Mouse (Mus musculus) megakaryocyte progenitor cell, adult 5-6 weeks (primary cell): ENCODE results near the gene Gzmk. TPM values are rescaled to one million over a fixed set of nuclear protein-coding genes. Genes with fewer than 3 reads are reported as not detected.
A peak's percentile ranks its signal among the peaks of the same experiment; 100 is the strongest.

Source experiments
- ATAC-seq: replicated peaks from 2 replicates; pipeline ENCODE4 v1.8.0; 2016; ENCODE audit warnings: mild to moderate bottlenecking, moderate TSS enrichment, inconsistent platforms; ENCODE audit not compliant: poor library complexity
- total RNA-seq, 2 experiments: library from RNA; stranded (forward) in 1 of 2; stranded (reverse) in 1 of 2; fragments of 157-497, 149-512 nt in 1 of 2; fragments of 200-1000 nt in 1 of 2; gene quantifications; 2 replicates each; pipeline versions ENCODE4 v1.2.3 to v1.2.4; 2015 to 2017

The Gzmk gene
- total RNA-seq, 2 experiments from 2014 or later = not detected

DNA sequence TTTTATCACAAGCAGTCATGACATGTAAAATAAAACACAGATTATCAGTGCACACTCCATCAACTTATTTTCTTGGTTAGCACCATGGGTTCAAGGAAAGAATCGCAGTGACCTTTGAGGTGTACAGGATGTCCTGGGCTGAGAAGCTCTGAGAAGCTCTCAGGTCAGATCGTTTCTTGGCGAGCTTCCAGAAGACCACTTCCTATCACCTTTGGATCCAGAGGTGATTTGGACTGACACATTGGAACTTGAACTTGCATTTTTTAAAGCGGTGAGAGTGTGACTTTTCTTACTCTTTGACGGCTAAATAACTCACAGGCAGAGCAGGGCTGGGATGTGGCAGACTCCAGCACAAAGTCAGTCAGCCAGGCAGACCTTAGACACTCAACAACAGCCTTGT is 20.4 kb downstream of the Gzmk start:
- ATAC-seq = no peak

DNA sequence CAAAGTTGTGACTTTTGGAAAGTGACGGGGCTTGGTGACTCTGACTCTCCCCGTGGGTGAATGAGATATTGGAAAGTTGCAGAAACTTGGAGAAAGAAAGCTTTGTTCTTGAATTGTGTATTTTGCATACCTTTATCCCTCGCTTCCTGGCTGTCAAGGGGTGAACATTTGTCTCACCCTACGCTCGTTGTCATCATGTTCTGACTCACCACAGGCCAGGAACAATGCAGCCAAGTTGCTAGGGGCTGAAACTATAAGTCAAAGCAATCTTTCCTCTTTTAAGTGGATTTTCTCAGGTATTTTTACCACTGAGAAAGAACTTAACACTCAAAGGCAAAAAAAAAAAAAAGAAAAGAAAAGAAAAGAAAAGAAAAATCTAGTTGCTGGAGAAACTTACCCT is 22.6 kb downstream of the Gzmk start:
- ATAC-seq = no peak

DNA sequence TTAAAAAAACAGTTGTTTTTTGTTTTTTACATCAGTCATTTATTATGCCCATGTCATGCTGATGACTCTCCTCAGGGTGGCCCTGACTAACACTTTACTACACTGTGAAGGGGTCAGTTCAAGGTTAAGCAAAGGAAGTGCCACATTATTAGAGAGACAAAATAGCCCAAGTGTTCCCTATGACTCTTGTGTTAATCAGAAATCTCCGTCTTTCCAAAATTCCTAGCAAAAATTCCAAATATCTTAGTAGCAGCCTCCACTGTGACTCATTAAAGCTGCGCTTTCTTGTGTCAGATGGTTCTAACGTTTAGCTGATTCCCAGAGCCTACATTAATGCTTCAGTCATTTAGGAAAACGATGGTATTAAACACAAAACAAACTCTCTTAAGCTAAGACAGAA is 23.5 kb downstream of the Gzmk start:
- no peak for ATAC-seq

DNA sequence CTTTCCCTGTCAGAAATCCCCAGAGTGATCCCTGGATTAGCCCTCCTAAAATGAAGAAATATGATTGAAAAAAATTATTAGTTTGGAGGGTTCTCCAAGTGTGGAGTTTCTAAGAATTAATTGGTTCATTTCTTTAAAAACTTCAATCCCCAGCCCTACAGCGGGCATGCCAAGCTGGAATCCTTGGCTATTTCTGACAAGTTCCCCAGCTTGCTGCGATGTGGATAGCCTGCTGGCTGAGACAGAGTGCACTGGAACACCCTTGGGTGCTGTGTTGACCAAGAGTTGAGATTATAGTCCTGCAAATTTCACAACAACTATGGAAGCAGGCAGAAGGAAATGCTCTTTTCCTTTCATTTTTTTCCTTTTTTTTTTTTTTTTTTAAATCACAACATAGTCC is 24.1 kb downstream of the Gzmk start:
- no peak for ATAC-seq

DNA sequence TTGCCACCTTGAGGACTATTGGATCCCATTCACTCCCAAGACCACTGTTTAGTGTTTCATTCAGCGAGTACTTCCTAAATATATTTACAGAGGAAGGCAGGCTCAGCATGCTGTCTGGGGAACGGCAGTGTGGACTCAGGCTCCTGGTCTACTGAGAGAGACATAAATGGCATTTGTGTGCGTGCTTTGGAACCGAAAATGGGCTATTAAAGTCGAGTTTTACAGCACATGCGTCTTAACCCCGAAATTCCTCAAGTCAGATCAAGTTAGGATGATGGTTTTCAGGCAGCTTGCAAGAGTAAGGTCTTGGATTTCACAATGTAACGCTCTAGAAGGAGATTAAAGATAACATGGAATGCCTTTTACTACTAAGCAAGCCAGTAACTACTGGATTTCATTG is 25.0 kb downstream of the Gzmk start:
- ATAC-seq = no peak

DNA sequence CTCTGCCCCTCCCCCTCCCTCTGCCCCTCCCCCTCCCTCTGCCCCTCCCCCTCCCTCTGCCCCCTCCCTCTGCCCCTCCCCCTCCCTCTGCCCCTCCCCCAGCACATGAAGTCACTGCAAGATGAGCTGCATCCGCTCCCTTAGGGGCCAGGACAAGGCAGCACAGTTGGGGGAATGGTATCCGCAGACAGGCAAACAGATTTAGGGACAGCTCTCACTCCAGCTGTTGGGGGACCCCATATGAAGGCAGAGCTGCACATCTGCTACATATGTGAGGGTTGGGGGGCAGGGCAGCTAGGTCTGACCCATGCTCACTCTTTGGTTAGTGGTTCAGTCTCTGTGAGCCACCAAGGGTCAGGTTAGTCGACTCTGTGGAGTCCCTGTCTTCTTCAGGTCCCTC is 26.4 kb downstream of the Gzmk start:
- no peak for ATAC-seq

DNA sequence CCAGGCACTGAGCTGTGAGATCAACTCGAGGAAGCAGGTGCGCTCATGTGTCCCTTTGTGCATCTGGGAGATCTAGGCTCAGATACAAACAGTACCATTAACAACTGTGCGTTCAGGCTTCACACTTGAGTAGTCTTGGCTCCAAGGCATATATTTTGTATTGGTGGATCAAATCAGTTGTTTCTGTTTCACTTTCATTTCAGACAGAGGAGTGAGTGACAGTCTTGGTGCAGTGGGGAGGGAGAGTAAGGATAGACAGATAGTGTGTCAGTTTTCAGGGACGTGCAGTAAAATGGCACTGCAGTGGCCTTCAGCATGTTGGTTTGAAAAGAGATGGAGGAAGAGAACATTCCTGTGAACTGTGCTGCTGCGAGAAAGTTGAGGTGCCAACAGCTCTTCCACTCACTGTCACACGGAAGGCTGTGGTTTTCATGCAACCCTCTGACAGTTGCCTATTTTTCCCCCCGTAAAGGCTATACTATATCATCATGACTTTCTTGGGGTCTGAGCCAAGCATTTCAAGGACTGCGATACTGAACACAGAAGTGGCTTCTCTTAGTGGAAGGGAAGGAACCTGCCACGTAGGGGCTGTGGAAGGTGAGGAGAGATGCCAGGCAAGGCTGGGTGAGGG is 27.7 kb downstream of the Gzmk start:
- peak; percentile 58 for ATAC-seq

DNA sequence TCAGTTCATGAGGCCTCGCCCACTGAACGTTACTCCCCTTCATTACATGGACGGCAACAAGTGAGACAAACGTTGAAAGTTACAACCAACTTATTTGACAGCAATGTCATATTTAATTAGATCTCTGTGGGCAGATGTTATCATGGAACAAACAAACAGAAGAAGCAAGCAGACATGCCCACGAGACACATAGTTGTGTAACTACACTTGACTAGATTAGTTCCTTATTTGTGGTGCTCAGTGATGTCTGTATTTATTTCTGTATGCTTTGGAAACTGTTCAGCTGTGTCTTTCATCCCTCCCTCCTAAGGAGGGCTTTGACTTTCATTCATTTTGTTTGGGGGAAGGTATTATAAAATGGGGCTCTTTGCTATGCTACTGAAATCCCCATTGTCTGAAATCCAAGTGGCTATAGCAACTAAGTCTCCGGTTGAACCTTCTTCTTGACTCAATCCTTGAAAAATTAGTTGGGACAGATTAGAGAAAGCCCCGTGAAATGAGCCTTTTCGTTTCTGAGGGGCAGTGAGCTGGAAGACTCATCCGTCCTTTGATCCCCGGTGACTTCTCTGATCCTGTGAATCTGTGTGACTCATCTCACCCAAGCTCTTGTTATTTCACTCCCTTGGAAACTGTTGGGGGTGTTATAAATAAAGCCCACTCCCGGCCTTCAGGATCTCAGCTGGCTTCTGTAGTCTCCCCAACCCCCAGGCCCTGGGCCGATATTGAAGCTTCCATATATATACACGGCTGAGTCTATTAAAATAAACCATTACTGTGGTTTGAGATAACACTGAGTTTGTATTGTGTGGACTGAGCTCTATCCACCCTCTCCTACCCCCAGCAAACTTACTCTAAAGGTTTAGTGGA is 28.7 kb downstream of the Gzmk start:
- ATAC-seq = peak; percentile 79

DNA sequence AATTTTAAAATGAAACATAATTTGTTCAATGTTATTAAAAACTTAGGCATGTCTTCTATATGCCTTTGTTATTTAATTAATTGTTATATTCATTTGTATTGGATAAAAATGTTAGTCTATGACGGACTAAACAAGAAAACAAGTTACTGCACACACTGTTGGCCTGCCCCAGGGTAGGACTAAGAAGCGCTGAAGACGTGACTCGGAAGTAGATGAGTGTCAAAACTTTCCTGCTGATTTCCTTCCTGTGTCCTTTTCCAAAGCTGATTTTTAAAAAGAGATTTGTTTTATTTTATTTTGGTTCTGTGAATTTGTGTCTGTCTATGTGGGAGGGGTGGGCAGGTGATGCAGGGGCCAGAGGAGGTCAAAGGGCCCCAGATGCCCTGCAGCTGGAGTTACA is 42.0 kb downstream of the Gzmk start:
- ATAC-seq = no peak

DNA sequence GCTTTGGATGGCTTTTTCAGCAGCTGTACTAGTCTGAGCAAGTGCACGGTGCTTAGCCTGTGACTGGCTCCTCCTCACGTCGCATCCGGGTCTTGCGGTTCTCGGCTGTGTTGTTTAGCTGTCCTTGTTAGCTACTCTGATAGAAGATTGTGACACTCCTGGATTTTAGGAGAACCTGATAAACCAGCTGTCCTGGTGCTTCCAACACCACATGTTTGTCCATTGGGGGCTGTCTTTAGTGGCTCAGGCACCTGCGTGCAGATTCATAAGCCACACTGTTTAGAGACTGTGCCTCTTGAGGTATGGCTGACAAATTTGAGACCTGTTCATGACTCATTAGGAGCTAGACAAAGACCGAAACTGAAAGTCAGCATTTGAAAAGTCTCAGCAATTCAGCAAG is 42.4 kb downstream of the Gzmk start:
- ATAC-seq = no peak

DNA sequence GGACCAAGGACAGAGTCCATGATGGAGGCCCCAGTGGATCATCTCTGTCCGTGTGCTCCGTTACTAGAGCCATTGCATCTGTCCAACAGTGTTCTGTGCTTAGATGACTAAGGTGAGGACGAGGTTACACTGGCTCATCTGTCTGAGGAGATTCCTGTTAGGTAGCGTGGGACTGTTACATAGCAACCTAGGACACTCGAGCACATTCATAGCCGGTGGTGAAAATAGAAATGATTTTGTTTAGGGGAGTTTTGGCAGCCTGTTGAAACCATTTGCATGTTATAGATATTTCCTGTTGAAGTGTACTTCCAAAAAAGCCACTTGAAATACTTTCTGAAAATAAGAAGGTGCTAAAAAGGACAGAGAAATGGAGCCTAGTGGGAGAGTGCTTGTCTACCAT is 51.5 kb downstream of the Gzmk start:
- ATAC-seq = no peak

DNA sequence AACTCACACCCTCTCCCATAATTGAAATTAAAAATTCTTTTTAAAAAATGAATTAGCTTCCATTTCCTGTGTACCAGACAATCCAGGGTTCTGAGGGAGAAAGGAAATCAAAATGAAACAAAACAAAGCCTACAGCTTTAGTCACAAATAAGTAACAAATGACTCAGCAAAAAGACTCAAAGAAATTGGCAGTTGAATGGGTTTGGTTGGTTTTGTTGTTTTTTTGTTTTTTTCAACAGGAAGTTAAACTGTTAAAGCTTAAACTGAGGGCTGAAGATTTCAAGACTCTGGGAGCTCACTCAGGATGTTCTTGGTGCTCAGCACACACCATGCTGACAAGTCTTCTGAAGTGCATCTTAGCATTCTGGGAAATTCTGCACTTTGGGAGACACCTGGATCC is 55.5 kb downstream of the Gzmk start:
- ATAC-seq = peak; percentile 34

DNA sequence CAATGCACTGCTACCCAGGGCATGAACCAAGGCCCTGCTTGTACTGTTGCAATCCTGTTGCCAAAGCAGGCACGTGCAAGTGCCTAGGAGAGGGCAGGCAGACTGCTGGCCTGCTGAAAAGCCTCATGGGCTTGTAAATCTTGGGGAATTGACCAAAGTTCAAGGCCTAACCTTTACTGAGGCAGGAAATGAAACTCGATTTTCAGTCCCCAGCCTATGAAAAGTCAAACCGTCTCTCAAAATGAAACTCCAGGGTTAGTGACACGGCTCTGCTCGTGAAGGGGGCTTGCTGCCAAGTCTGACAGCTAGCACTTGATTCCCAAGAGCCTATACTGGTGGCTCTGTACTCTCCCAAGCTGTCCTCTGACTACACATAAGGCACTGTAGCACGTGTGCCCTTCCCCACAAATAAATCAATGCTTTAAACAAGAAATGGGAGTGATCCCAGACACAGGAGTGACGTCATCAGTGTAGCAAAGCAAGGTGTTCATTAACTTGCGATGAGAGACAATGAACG is 57.6 kb downstream of the Gzmk start:
- ATAC-seq = no peak

DNA sequence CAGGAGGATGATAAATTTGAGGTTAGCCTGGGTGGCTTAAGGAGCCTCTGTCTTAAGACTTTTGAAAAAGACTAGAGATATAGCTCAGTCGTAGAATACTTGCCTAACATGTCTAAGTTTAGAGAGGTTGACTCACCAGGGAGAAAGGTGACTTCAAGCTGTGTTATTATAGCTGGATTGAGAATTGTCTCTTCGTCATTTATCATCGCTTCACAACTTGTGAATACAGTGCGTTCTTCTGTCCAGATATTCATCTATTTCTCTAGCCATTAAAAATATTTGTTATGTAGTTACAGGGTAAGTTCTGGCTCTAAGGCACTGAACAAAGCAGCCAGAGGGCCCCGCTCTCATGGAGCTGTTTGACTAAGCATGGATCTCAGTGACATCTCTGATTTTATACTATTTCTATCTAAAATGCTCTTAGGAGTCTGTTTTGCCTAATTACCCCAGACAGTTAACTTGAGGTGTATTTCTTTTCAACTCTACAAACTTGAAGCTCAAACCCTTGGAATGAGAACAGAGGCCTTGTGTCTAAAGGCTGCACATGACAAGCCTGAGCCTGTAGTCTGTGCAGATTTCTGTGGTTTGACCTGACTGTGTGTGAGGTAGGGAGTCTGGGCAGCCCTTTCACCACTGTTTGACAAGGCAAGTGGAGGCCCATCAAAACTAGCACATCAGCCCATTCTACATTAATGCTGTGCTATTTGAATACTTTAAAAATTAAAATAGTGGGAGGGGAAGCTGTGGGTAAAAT is 61.3 kb downstream of the Gzmk start:
- no peak for ATAC-seq

DNA sequence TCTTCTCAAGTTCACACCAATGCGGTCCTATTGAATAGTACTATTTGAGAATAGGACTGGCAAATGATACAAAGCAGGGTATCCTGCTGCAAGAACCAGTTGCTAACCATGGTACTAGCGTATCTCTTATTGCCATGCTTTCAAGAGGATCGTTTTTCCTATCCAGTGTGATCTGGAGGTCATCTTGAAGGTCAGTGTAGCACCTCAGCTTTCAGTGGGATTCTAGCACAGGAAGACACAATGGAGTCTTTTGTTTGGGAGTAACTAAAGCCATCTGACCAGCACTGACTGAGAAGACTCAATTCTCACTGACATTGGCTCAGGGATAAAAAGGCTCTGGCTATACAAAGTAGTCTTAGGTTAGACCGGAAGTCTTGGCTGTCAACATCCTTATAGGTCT is 74.2 kb downstream of the Gzmk start:
- ATAC-seq = no peak

DNA sequence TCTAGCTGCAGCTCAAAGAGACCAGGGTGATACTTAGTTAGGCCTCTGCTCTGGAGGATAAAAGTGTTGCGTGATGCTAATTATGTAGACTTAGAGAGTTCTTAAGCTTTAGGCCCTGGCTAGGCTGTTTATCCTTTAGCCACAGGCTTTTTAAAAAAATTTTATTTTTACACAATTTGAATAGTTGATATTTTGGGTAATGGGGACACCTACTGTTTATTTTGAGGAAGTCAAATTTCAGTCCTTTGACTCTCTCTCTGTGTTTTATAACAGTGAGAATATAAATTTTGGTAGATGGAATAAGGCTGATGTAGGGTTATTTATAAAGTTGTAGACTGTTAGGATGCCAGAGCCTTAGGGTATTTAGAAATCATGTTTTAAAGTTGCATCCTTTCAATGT is 86.1 kb downstream of the Gzmk start:
- no peak for ATAC-seq

DNA sequence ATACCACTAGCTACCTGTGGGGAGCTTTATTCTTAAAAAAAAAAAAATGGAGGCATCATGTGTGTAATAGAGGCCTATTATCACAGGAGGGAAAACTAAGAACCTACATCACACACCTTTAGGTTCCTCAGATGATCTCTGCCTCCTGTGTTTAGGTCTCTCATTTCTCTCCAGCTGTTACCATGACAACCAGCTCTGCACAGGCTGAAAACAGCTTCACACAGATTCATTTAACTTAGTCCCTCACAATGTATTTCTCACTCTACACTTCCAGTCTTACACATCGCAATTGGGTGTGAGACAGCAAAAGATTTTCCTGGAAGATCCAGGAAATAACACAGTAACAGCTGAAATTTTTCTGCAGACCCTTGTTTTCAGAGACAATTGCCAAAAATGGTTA is 95.7 kb downstream of the Gzmk start:
- no peak for ATAC-seq

Other genes starting within 250 kb of the Gzmk start
- 1.5 and 2.1 TPM in 2 replicates for gene Ccno, start 238.1 kb downstream of the Gzmk start, total RNA-seq (2015)
- 1.4 and 1.6 TPM in 2 replicates for gene Ccno, start 238.1 kb downstream of the Gzmk start, total RNA-seq (2017)
- gene Mcidas, start 232.1 kb downstream of the Gzmk start, total RNA-seq (2015) = not detected in 2 replicates
- gene Mcidas, start 232.1 kb downstream of the Gzmk start, total RNA-seq (2017) = not detected in 2 replicates
- gene Cdc20b, start 190.8 kb downstream of the Gzmk start, total RNA-seq (2015) = not detected in 2 replicates
- not detected in 2 replicates for gene Cdc20b, start 190.8 kb downstream of the Gzmk start, total RNA-seq (2017)
- not detected in 2 replicates for gene Gpx8, start 179.5 kb downstream of the Gzmk start, total RNA-seq (2015)
- gene Gpx8, start 179.5 kb downstream of the Gzmk start, total RNA-seq (2017) = not detected in 2 replicates
- 0.15 TPM in 1 of 2 replicates, not detected in the other for gene Gzma, start 124.9 kb downstream of the Gzmk start, total RNA-seq (2015)
- gene Gzma, start 124.9 kb downstream of the Gzmk start, total RNA-seq (2017) = 0.61 TPM in 1 of 2 replicates, not detected in the other
- gene Esm1, start 16.2 kb downstream of the Gzmk start, total RNA-seq (2015) = 0.27 TPM in 1 of 2 replicates, not detected in the other
- not detected in 2 replicates for gene Esm1, start 16.2 kb downstream of the Gzmk start, total RNA-seq (2017)
- 0.10 TPM in 1 of 2 replicates, not detected in the other for gene BC067074, start 67.3 kb upstream of the Gzmk start, total RNA-seq (2015)
- 0.14 TPM in 1 of 2 replicates, not detected in the other for gene BC067074, start 67.3 kb upstream of the Gzmk start, total RNA-seq (2017)